Mouse (Mus musculus) A20 (cell line): ENCODE data around the gene Arid1a.
A peak's percentile ranks its signal among the peaks of the same experiment; 100 is the strongest.

Experiments
- DNase-seq: peaks from one replicate; pipeline ENCODE4 v3.0.0-alpha.2; 2011; ENCODE audit warnings: low read depth, low spot score

Arid1a gene

GRCm38 (mm10) chr4:133675594-133676016, 81.0 kb downstream of the Arid1a start:
- DNase-seq: peak; percentile 78

- DNase-seq: peak; percentile 58
Measured at GRCm38 (mm10) chr4:133674331-133674695, 82.3 kb downstream of the Arid1a start.

GRCm38 (mm10) chr4:133673666-133674330, 82.8 kb downstream of the Arid1a start:
- peak; percentile 67 for DNase-seq

- DNase-seq: peak; percentile 81
Measured at GRCm38 (mm10) chr4:133672845-133673647, 83.5 kb downstream of the Arid1a start.

- peak; percentile 93 for DNase-seq
Measured at GRCm38 (mm10) chr4:133671881-133672844, 84.4 kb downstream of the Arid1a start, which contains the start of gene Pigv. Pigv (minus strand) TSS chr4:133672647.

GRCm38 (mm10) chr4:133671184-133671880, 85.2 kb downstream of the Arid1a start:
- peak; percentile 84 for DNase-seq

- no peak for DNase-seq
Measured at GRCm38 (mm10) chr4:133669652-133670210, 86.8 kb downstream of the Arid1a start.

GRCm38 (mm10) chr4:133668537-133668936, 88.0 kb downstream of the Arid1a start:
- DNase-seq: no peak

- peak; percentile 85 for DNase-seq
Measured at GRCm38 (mm10) chr4:133666199-133666598, 90.4 kb downstream of the Arid1a start.

GRCm38 (mm10) chr4:133665118-133665517, 91.5 kb downstream of the Arid1a start:
- DNase-seq: no peak

- DNase-seq: no peak
Measured at GRCm38 (mm10) chr4:133662945-133663344, 93.6 kb downstream of the Arid1a start.

GRCm38 (mm10) chr4:133662421-133662820, 94.1 kb downstream of the Arid1a start:
- no peak for DNase-seq

GRCm38 (mm10) chr4:133660193-133661155, 96.1 kb downstream of the Arid1a start:
- peak; percentile 54 for DNase-seq

GRCm38 (mm10) chr4:133659497-133660192, 96.9 kb downstream of the Arid1a start:
- DNase-seq: peak; percentile 94

GRCm38 (mm10) chr4:133658729-133659128, 97.8 kb downstream of the Arid1a start:
- DNase-seq: peak; percentile 70

- no peak for DNase-seq
Measured at GRCm38 (mm10) chr4:133657829-133658458, 98.6 kb downstream of the Arid1a start.

- DNase-seq: peak; percentile 64
Measured at GRCm38 (mm10) chr4:133656997-133657396, 99.6 kb downstream of the Arid1a start.

GRCm38 (mm10) chr4:133656294-133656693, 100.3 kb downstream of the Arid1a start:
- peak; percentile 64 for DNase-seq
